Mouse (Mus musculus): ENCODE measurements at regions not wholly inside any gene's neighbourhood (a gene's known extent, or its start where the extent isn't known, plus 50 kb on each side); places are given as distances from the start of the nearest gene placed in this dataset.

- DNase-seq = no peak
Measured at GRCm38 (mm10) chr16:68017672-68018071, 397.0 kb upstream of the Cadm2 start.

- DNase-seq = no peak
Measured at GRCm38 (mm10) chr16:67989671-67990070, 369.0 kb upstream of the Cadm2 start.

- no peak for DNase-seq
Measured at GRCm38 (mm10) chr16:67976565-67976964, 355.9 kb upstream of the Cadm2 start.

GRCm38 (mm10) chr16:67968311-67969145 is 347.8 kb upstream of the Cadm2 start:
- no peak for DNase-seq

- DNase-seq = no peak
Measured at GRCm38 (mm10) chr16:67949112-67949511, 328.4 kb upstream of the Cadm2 start.

- DNase-seq = no peak
Measured at GRCm38 (mm10) chr16:67944406-67944805, 323.7 kb upstream of the Cadm2 start.

- DNase-seq = no peak
Measured at GRCm38 (mm10) chr16:67919175-67919574, 298.5 kb upstream of the Cadm2 start.

GRCm38 (mm10) chr16:67871304-67872022 is 250.8 kb upstream of the Cadm2 start:
- no peak for DNase-seq

GRCm38 (mm10) chr16:67850201-67850600 is 229.5 kb upstream of the Cadm2 start:
- DNase-seq = no peak

- no peak for DNase-seq
Measured at GRCm38 (mm10) chr16:67844481-67844880, 223.8 kb upstream of the Cadm2 start.

- no peak for DNase-seq
Measured at GRCm38 (mm10) chr16:67797236-67797635, 176.5 kb upstream of the Cadm2 start.

GRCm38 (mm10) chr16:67776091-67776490 is 155.4 kb upstream of the Cadm2 start:
- DNase-seq = peak; percentile 4 to 47

GRCm38 (mm10) chr16:67769114-67769513 is 148.4 kb upstream of the Cadm2 start:
- DNase-seq = no peak

GRCm38 (mm10) chr16:67735398-67735797 is 114.7 kb upstream of the Cadm2 start:
- no peak for DNase-seq

- no peak for DNase-seq
Measured at GRCm38 (mm10) chr16:67698619-67699018, 77.9 kb upstream of the Cadm2 start.

Data from kidney, postnatal 36 days (tissue).